Mouse (Mus musculus): ENCODE measurements at regions not wholly inside any gene's neighbourhood (a gene's known extent, or its start where the extent isn't known, plus 50 kb on each side); places are given as distances from the start of the nearest gene placed in this dataset.
"Not testable (repeated sequence)": the region's sequence is repeated elsewhere in the genome, so short reads cannot be mapped to it uniquely, and the experiment has no call there.

- no peaks in the 10 kb centered on the region for H3K9me3 ChIP-seq (replicated peaks; ENCODE audit: low read length)
- in situ Hi-C loops (cut with MboI; ENCODE audit: low pct_ligation_motif_present, low pct_unique_long_range_greater_than_20kb, low sequenced_read_pairs) = no loop called here
- H3K4me1 ChIP-seq (ENCODE audit: control insufficient read depth in 1 of 2, insufficient read depth in 2 of 2) = no peaks in the 10 kb centered on the region
- H3K9ac ChIP-seq (ENCODE audit: insufficient read depth, low read depth) = no peak overlapping the region
- no peaks in the 10 kb centered on the region for H3K27me3 ChIP-seq (replicated peaks)
- H3K4me3 ChIP-seq (replicated peaks in 1 of 3; ENCODE audit: low read depth in 2 of 3, low read length in 2 of 3, poor library complexity in 1 of 3) = no peak overlapping the region
- no peaks in the 10 kb centered on the region for H3K79me2 ChIP-seq (replicated peaks; ENCODE audit: control insufficient read depth, extremely low read depth, insufficient read depth, poor library complexity, severe bottlenecking)
- dilution Hi-C loops (cut with MboI; ENCODE audit: extremely low pct_ligation_motif_present, extremely low pct_unique_long_range_greater_than_20kb, low sequenced_read_pairs) = no loop called here
- TF ChIP-seq POLR2A (IDR thresholded peaks at IDR 0.05; ENCODE audit: low read depth, low read length) = no peak
- no peak for TF ChIP-seq IRF4 (IDR thresholded peaks at IDR 0.05; ENCODE audit: low read depth, low read length)
- TF ChIP-seq HCFC1 (IDR thresholded peaks at IDR 0.05; ENCODE audit: low read depth, low read length) = no peak
- no peak for TF ChIP-seq CTCF (conservative IDR thresholded peaks at IDR 0.05 in 1 of 2, IDR thresholded peaks at IDR 0.05 in 1 of 2; ENCODE audit: low read depth in 2 of 2, low read length in 2 of 2)
- TF ChIP-seq JUN (IDR thresholded peaks at IDR 0.05; ENCODE audit: insufficient read depth, low read depth, low read length) = no peak
- no peak for TF ChIP-seq TBP (conservative IDR thresholded peaks at IDR 0.05; ENCODE audit: low read depth, low read length)
- no peak for TF ChIP-seq RAD21 (IDR thresholded peaks at IDR 0.05; ENCODE audit: low read depth, low read length)
- TF ChIP-seq E2F4 (IDR thresholded peaks at IDR 0.05; ENCODE audit: insufficient replicate concordance, low read depth, low read length) = no peak
- TF ChIP-seq MAX (IDR thresholded peaks at IDR 0.05; ENCODE audit: low read length) = no peak
- TF ChIP-seq PAX5 (IDR thresholded peaks at IDR 0.05; ENCODE audit: low read length) = no peak
- no peak for TF ChIP-seq BHLHE40 (IDR thresholded peaks at IDR 0.05; ENCODE audit: low read depth, low read length)
- no peak for TF ChIP-seq ZNF384 (IDR thresholded peaks at IDR 0.05; ENCODE audit: low read depth, low read length)
- TF ChIP-seq UBTF (IDR thresholded peaks at IDR 0.05; ENCODE audit: low read depth, low read length) = no peak
- TF ChIP-seq EP300 (IDR thresholded peaks at IDR 0.05; ENCODE audit: low read length) = no peak
- no peak for TF ChIP-seq USF1 (IDR thresholded peaks at IDR 0.05; ENCODE audit: low read depth, low read length)
- no peak for TF ChIP-seq ELF1 (IDR thresholded peaks at IDR 0.05; ENCODE audit: low read depth, low read length)
- H3K4me2 ChIP-seq (ENCODE audit: insufficient read depth, low read depth, poor library complexity, severe bottlenecking) = no peak overlapping the region
- no peaks in the 10 kb centered on the region for H3K36me3 ChIP-seq (replicated peaks in 1 of 2; ENCODE audit: control insufficient read depth in 1 of 2, insufficient read depth in 1 of 2, low read length in 1 of 2)
- no peak overlapping the region for H3K27ac ChIP-seq (ENCODE audit: insufficient read depth, low read depth)
- no peak for DNase-seq (ENCODE audit: extremely low read depth)
Measured at GRCm38 (mm10) chr14:104372776-104373175, 95.0 kb downstream of the Pou4f1 start.

- H3K9me3 ChIP-seq (replicated peaks; ENCODE audit: low read length) = no peaks in the 10 kb centered on the region
- H3K4me2 ChIP-seq (ENCODE audit: insufficient read depth, low read depth, poor library complexity, severe bottlenecking) = no peak overlapping the region
- H3K27ac ChIP-seq (ENCODE audit: insufficient read depth, low read depth) = no peak overlapping the region
- no peaks in the 10 kb centered on the region for H3K79me2 ChIP-seq (replicated peaks; ENCODE audit: control insufficient read depth, extremely low read depth, insufficient read depth, poor library complexity, severe bottlenecking)
- dilution Hi-C loops (cut with MboI; ENCODE audit: extremely low pct_ligation_motif_present, extremely low pct_unique_long_range_greater_than_20kb, low sequenced_read_pairs) = no loop called here
- H3K36me3 ChIP-seq (replicated peaks in 1 of 2; ENCODE audit: control insufficient read depth in 1 of 2, insufficient read depth in 1 of 2, low read length in 1 of 2) = no peaks in the 10 kb centered on the region
- TF ChIP-seq MAZ (IDR thresholded peaks at IDR 0.05; ENCODE audit: low read depth, low read length) (no peak), NRF1 (IDR thresholded peaks at IDR 0.05; ENCODE audit: low read depth, low read length) (no peak), PAX5 (IDR thresholded peaks at IDR 0.05; ENCODE audit: low read length) (no peak), MYC (IDR thresholded peaks at IDR 0.05; ENCODE audit: low read depth, low read length) (no peak), UBTF (IDR thresholded peaks at IDR 0.05; ENCODE audit: low read depth, low read length) (no peak), MEF2A (IDR thresholded peaks at IDR 0.05; ENCODE audit: borderline replicate concordance, low read depth, low read length) (no peak)
- H3K9ac ChIP-seq (ENCODE audit: insufficient read depth, low read depth) = no peak overlapping the region
- no peak overlapping the region for H3K4me3 ChIP-seq (replicated peaks in 1 of 3; ENCODE audit: low read depth in 2 of 3, low read length in 2 of 3, poor library complexity in 1 of 3)
- in situ Hi-C loops (cut with MboI; ENCODE audit: low pct_ligation_motif_present, low pct_unique_long_range_greater_than_20kb, low sequenced_read_pairs) = no loop called here
- peaks cover 0 to 5% of the 10 kb centered on the region in 2 experiments; a peak in 1 of 4 replicates for H3K4me1 ChIP-seq (ENCODE audit: control insufficient read depth in 1 of 2, insufficient read depth in 2 of 2)
- no peak for DNase-seq (ENCODE audit: extremely low read depth)
- no peaks in the 10 kb centered on the region for H3K27me3 ChIP-seq (replicated peaks)
Measured at GRCm38 (mm10) chr14:104356636-104357035, 111.2 kb downstream of the Pou4f1 start.

GRCm38 (mm10) chr14:104336783-104337182 is 131.0 kb downstream of the Pou4f1 start:
- H3K4me3 ChIP-seq (replicated peaks in 1 of 3; ENCODE audit: low read depth in 2 of 3, low read length in 2 of 3, poor library complexity in 1 of 3); in situ Hi-C loops (cut with MboI; ENCODE audit: low pct_ligation_motif_present, low pct_unique_long_range_greater_than_20kb, low sequenced_read_pairs); H3K36me3 ChIP-seq (replicated peaks in 1 of 2; ENCODE audit: control insufficient read depth in 1 of 2, insufficient read depth in 1 of 2, low read length in 1 of 2); H3K79me2 ChIP-seq (replicated peaks; ENCODE audit: control insufficient read depth, extremely low read depth, insufficient read depth, poor library complexity, severe bottlenecking); DNase-seq (ENCODE audit: extremely low read depth); H3K9ac ChIP-seq (ENCODE audit: insufficient read depth, low read depth); H3K9me3 ChIP-seq (replicated peaks; ENCODE audit: low read length); H3K4me2 ChIP-seq (ENCODE audit: insufficient read depth, low read depth, poor library complexity, severe bottlenecking); H3K27me3 ChIP-seq (replicated peaks); H3K4me1 ChIP-seq (ENCODE audit: control insufficient read depth in 1 of 2, insufficient read depth in 2 of 2); dilution Hi-C loops (cut with MboI; ENCODE audit: extremely low pct_ligation_motif_present, extremely low pct_unique_long_range_greater_than_20kb, low sequenced_read_pairs); H3K27ac ChIP-seq (ENCODE audit: insufficient read depth, low read depth): not testable (repeated sequence)

Data from CH12.LX (cell line).